Mouse (Mus musculus) G1E (cell line): ENCODE results near the gene Gm9803. TPM values are rescaled to one million over a fixed set of nuclear protein-coding genes. Genes with fewer than 3 reads are reported as not detected.

ENCODE experiments used
- ATAC-seq: 2 replicates; pipeline ENCODE4 v1.8.0; 2016; ENCODE audit warnings: mild to moderate bottlenecking; ENCODE audit not compliant: insufficient number of reproducible peaks, poor library complexity, low FRiP score, severe bottlenecking; ENCODE audit errors: extremely low read depth
- DNase-seq: peaks from one replicate; pipeline ENCODE4 v3.0.0; 2012; ENCODE audit warnings: low spot score
- H3K27me3 ChIP-seq: 2 replicates; pipeline ENCODE4 v1.6.1; 2012; ENCODE audit warnings: mild to moderate bottlenecking, low read length, inconsistent platforms; ENCODE audit not compliant: insufficient read depth
- H3K36me3 ChIP-seq: replicated peaks from 2 replicates; pipeline ENCODE3; 2012; ENCODE audit warnings: mild to moderate bottlenecking, inconsistent platforms
- H3K4me1 ChIP-seq: 2 replicates; pipeline ENCODE4 v1.6.1; 2012; ENCODE audit warnings: low read depth, low read length, inconsistent platforms, mixed read lengths; ENCODE audit not compliant: insufficient read depth
- H3K4me3 ChIP-seq: 2 replicates; pipeline ENCODE4 v1.5.1; 2012; ENCODE audit warnings: low read depth, mild to moderate bottlenecking, inconsistent platforms, low read length, moderate library complexity, mixed read lengths
- H3K9me3 ChIP-seq: replicated peaks from 2 replicates; pipeline ENCODE4 v1.6.1; 2012; ENCODE audit warnings: inconsistent platforms
- CTCF ChIP-seq: IDR thresholded peaks from 2 replicates; pipeline ENCODE4 v1.5.1; 2012; ENCODE audit warnings: low read depth, low read length, inconsistent platforms, mixed read lengths
- GATA1 ChIP-seq: IDR thresholded peaks from 2 replicates; pipeline ENCODE4 v1.6.1; 2012; ENCODE audit warnings: borderline replicate concordance, low read length, inconsistent platforms, mixed read lengths
- GATA2 ChIP-seq: IDR thresholded peaks from 2 replicates; pipeline ENCODE4 v1.6.1; 2012; ENCODE audit warnings: low read depth, low read length, inconsistent platforms, borderline replicate concordance
- POLR2AphosphoS5 ChIP-seq: IDR thresholded peaks from 2 replicates; pipeline ENCODE4 v1.6.1; 2012; ENCODE audit warnings: low read depth, low read length, inconsistent platforms; ENCODE audit not compliant: insufficient replicate concordance
- TAL1 ChIP-seq: conservative IDR thresholded peaks from 2 replicates; pipeline ENCODE4 v1.6.1; 2012; ENCODE audit warnings: low read depth, low read length, inconsistent platforms, mixed read lengths
- polyA plus RNA-seq: library from polyadenylated mRNA; stranded (reverse); fragments of >175 nt; gene quantifications from 2 replicates; pipeline ENCODE4 v1.2.3, GENCODE M21; 2012
- total RNA-seq, 2 experiments: library from RNA; stranded (forward) in 1 of 2; stranded (reverse) in 1 of 2; fragments of 200-1000 nt in 1 of 2; fragments of >200 nt in 1 of 2; fragmentation: Nextera tagmentation in 1 of 2; gene quantifications; 2 replicates each; pipeline ENCODE4 v1.2.3; 2014 to 2017

Gm9803 gene
- total and polyA plus RNA-seq, 3 experiments: 2.9 to 33.3 (median 6.9) TPM

DNA sequence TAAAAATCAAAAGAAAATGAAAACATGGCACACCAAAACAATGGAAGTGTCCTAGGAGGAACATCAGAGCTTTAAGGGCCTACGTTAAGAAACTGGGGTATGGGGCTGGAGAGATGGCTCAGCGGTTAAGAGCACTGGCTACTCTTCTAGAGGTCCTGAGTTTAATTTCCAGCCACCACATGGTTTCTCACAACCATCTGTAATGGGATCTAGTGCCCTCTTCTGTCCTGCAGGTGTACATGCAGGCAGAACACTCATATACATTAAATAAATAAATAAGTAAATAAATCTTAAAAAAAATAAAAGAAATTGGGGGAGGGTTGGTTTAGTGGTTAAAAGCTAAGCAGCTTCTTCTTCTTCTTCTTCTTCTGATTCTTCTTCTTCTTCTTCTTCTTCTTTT is 37.4 kb downstream of the Gm9803 start:
- H3K4me1 ChIP-seq: peaks cover 3% of the 10 kb centered on the region; the same call in 1 of the 2 replicates
- no peak for TF ChIP-seq CTCF
- no peak for TF ChIP-seq TAL1
- TF ChIP-seq GATA1: no peak
- no peak for TF ChIP-seq GATA2
- TF ChIP-seq POLR2AphosphoS5: no peak

More for the DNA sequence above, 37.4 kb downstream of the Gm9803 start:
- ATAC-seq: no peak
- Histone ChIP-seq H3K36me3 (no peaks in the 10 kb centered on the region), H3K9me3 (no peaks in the 10 kb centered on the region), H3K27me3 (0 out of 2 replicates have a peak, but pooled peaks cover 3% of the 10 kb centered on the region), H3K4me3 (no peak overlapping the region)
- no peak for DNase-seq

Other genes starting within 250 kb of the Gm9803 start
- 13.3 and 13.8 TPM in 2 replicates for gene Bend3, start 45.3 kb upstream of the Gm9803 start, total RNA-seq (2014; fragmentation: Nextera tagmentation)
- gene Bend3, start 45.3 kb upstream of the Gm9803 start, total RNA-seq (2017): 4.1 and 4.8 TPM in 2 replicates
- gene Bend3, start 45.3 kb upstream of the Gm9803 start, polyA plus RNA-seq: 7.2 and 7.6 TPM in 2 replicates
- gene 1700021F05Rik, start 16.9 kb downstream of the Gm9803 start, total RNA-seq (2014; fragmentation: Nextera tagmentation): 13.5 and 24.2 TPM in 2 replicates
- gene 1700021F05Rik, start 16.9 kb downstream of the Gm9803 start, total RNA-seq (2017): 22.9 and 31.1 TPM in 2 replicates
- 6.4 and 8.6 TPM in 2 replicates for gene 1700021F05Rik, start 16.9 kb downstream of the Gm9803 start, polyA plus RNA-seq
- 934 and 1,184 TPM in 2 replicates for gene Cd24a, start 54.2 kb downstream of the Gm9803 start, total RNA-seq (2014; fragmentation: Nextera tagmentation)
- gene Cd24a, start 54.2 kb downstream of the Gm9803 start, total RNA-seq (2017): 1,061 and 1,162 TPM in 2 replicates
- gene Cd24a, start 54.2 kb downstream of the Gm9803 start, polyA plus RNA-seq: 235 and 260 TPM in 2 replicates